Mouse (Mus musculus): ENCODE data around the gene 9930021J03Rik.

DNA sequence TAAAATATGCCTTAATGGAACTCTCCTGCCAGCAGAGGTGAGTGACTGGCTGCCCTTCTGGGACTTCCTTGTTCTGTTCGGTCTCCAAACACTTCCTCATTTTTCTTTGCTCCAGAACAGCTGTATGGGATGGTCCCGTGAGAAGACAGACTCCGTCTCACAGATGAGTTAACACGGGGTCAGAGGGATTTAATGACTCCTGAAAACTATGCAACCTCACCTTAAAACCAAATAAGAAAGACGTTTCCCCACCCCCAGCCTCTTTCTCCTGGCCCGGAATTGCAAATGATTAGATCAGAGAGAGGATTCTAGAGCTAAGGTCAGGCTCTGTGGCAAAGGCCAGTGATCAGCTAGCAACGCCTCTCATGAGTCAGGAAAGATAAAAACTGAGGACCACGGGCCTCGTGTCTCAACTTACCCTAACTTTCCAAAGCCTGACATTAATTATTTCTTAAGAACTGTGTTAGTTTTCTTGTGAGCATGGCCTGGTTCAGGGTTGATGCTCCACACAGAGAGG is 130.2 kb downstream of the 9930021J03Rik start:
- no peak for TF ChIP-seq CTCF (conservative IDR thresholded peaks at IDR 0.05; ENCODE audit: insufficient read depth, insufficient read length, low read depth, low read length)
- TF ChIP-seq POLR2A (IDR thresholded peaks at IDR 0.05; ENCODE audit: low read depth, low read length) = no peak
